Mouse (Mus musculus): Measurements from ENCODE around the gene Pfkfb4. TPM values are rescaled to one million over a fixed set of nuclear protein-coding genes. Genes with fewer than 3 reads are reported as not detected.

The Pfkfb4 gene
- polyA plus RNA-seq (2015; fragmentation: Nextera tagmentation; extraction: Ambion mirVana) = 27.3 and 28.0 TPM in 2 replicates

DNA sequence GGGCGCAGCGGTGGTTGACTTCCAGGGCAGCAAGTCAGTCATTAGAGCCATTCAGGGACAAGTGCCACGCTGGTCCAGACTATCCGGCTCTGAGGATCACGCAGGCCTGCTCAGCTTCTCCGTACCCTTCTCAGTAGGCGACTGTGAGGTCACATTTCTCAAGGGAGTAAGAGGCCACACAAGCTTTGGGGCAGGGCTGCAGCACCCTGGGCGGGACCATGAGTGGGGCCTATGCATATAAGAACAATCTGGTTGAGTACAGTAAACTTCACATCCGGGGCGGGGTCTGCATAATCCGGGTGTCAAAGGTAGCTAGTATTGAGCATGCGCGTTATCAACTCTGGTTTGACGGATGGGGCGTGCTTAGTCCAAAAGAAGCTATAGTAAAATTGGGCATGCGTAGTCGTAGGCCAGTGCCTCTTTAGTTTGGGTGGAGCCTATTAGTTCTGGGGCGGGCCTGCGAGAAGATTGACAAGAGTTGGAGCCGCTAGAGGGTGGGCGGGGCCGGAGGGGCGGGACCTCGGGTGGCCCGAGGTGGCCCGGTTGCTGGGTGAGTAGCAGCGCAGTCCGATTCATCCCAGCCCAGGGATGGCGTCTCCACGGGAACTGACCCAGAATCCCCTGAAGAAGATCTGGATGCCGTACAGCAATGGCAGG lies at the start of gene Pfkfb4:
Gene Pfkfb4 (plus strand): TSS at position 351 of the 657 bp plus-strand sequence.
- H3K9me3 ChIP-seq = no peaks in the 10 kb centered on the region
- peak; percentile 94 for ATAC-seq (replicated peaks)
- no peaks in the 10 kb centered on the region for H3K27me3 ChIP-seq
- WGBS = 1% methylated on average over 31 of the region's 31 CpGs
- peak within 1 kb of the TSS; percentile 84 for H3K27ac ChIP-seq (replicated peaks)
- peak within 1 kb of the TSS; percentile 49 for H3K4me3 ChIP-seq
- peak within 1 kb of the TSS; percentile 52 for H3K9ac ChIP-seq (replicated peaks)
- H3K4me1 ChIP-seq = peaks cover 21% of the 10 kb centered on the region
- H3K36me3 ChIP-seq = no peaks in the 10 kb centered on the region
- peak within 1 kb of the TSS; percentile 65 for H3K4me2 ChIP-seq (replicated peaks)

DNA sequence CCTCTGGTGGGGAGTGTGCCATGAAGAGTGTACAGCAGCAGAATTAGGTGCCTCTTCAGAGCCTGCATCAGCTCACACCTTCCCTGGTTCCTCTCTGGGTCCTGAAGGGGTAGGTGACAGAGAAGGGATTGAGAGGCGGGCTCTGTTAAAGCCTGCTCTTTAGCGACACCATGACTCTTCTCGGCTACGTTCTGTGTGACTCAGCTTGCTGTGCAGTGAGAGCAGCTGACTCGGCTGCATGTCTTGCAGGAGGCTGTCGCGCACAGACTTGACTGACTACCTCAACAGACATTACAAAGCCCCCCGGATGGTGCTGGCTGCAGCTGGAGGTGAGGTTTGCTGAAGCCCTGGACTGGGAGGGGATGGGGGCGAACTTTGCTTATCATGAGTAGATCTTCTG lies 46.5 kb upstream of the Pfkfb4 start:
- H3K36me3 ChIP-seq = peaks cover 92% of the 10 kb centered on the region
- no peak overlapping the region for H3K4me2 ChIP-seq (replicated peaks)
- H3K4me1 ChIP-seq = 0 out of 2 replicates have a peak, but pooled peaks cover 3% of the 10 kb centered on the region
- 86% methylated on average over 9 of the region's 9 CpGs for WGBS
- no peaks in the 10 kb centered on the region for H3K27me3 ChIP-seq
- H3K4me3 ChIP-seq = no peak overlapping the region
- H3K9ac ChIP-seq (replicated peaks) = no peak overlapping the region
- H3K9me3 ChIP-seq = no peaks in the 10 kb centered on the region
- no peak for ATAC-seq (replicated peaks)
- no peak overlapping the region for H3K27ac ChIP-seq (replicated peaks)

DNA sequence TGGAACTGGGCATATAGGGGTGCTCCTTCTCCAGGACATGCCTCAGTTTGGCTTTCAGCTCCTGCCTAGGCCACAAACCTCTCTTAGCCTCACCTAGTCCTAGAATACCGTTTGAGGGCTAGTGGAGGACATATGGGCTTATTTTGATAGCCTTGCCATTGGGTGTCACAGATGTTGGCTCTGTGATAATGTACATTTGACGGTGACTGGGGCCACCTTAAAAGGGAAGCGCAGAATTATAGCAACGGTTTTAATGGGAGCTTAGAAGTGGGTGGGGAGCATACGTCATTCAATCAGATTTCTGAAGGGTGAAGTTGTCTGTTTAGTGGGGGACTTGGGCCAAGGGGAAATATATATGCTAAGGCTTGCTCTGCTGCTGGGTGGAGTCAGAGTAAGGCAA lies 46.0 kb upstream of the Pfkfb4 start:
- H3K27me3 ChIP-seq = no peaks in the 10 kb centered on the region

DNA sequence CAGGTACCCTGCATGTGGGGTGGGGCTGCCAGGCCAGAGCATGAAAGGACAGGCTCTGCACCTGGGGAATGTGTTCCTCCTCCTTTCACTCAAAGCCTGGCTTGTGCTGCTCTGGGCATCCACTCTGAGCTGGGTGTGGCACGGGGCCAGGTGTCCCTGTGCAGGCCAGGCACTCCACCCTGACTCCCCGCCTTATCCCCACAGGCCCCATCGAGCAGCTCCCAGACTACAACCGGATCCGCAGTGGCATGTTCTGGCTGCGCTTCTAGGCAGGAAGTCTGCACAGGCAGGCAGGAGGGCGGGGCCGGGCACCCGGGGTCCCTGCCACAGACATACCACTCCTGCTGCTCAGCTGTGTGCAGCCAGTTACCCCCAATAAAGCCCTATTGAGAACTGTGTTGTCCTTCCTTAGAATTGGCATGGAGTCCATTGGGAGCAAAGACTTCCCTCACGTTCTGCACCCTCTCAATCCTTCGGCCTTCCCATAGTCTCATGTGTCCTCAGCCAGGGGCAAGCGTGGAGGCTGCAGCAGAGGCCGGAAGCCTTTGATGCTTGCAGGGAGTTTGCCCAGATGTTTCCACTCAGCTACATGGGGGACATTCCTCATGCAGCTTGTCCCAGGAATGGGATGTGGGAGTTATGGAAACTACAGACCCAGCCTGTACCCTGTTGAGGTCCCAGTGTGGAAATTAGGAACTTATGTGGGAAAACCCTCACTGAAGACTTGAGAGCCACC lies 42.2 kb upstream of the Pfkfb4 start:
- WGBS = 92% methylated on average over 13 of the region's 13 CpGs
- Histone ChIP-seq H3K27ac (replicated peaks) (no peak overlapping the region), H3K4me2 (replicated peaks) (no peak overlapping the region), H3K36me3 (peaks cover 64% of the 10 kb centered on the region), H3K27me3 (peaks cover 18% of the 10 kb centered on the region), H3K9me3 (no peaks in the 10 kb centered on the region), H3K4me3 (no peak overlapping the region), H3K4me1 (no peaks in the 10 kb centered on the region), H3K9ac (replicated peaks) (no peak overlapping the region)
- no peak; the same call in 1 of the 2 replicates for ATAC-seq (replicated peaks)

More for the DNA sequence above, 46.0 kb upstream of the Pfkfb4 start:
- Histone ChIP-seq H3K4me1 (0 out of 2 replicates have a peak, but pooled peaks cover 3% of the 10 kb centered on the region), H3K4me3 (no peak overlapping the region), H3K9me3 (no peaks in the 10 kb centered on the region), H3K9ac (replicated peaks) (no peak overlapping the region), H3K27ac (replicated peaks) (no peak overlapping the region), H3K36me3 (peaks cover 91% of the 10 kb centered on the region), H3K4me2 (replicated peaks) (no peak overlapping the region)
- WGBS = 90% methylated on average over 5 of the region's 5 CpGs
- ATAC-seq (replicated peaks) = no peak

DNA sequence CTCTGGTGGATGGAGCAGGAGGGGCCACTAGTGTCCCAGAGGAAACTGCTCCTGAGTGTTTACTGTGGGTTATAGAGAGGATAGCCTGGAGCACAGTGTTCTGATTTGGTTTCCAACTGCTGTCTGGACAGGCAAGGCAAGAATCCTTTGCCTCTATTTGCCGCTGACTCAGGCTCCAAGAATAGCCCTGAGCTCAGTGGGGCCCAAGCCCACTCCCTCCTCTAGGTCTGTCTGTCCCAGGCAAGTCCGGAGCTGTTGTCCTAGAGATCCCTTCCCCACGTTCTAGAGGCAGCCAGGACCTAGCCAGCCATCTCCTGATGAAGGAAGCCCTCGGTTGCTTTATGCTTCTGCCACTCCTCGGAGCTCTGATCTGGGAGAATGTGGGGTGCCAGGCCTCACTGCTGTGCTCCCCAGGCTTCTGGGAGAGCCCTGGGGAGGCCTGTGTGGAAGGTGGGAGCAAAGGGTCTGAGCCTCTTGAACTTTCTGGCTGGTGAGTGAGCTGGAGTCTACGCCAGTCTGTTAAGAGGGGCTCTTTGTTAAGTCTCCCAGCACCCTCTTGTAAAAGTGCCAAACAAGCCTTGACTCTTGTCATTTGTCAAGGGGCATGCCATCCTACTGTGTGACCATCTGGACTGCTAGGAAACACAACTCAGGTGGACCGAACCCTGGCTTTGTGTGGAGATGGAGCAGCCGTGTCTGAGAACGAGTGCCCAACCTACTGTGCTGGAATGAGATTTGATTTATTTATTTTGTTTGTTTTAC lies 41.4 kb upstream of the Pfkfb4 start:
- Histone ChIP-seq H3K4me1 (no peaks in the 10 kb centered on the region), H3K27me3 (peaks cover 18% of the 10 kb centered on the region), H3K9ac (replicated peaks) (no peak overlapping the region), H3K9me3 (no peaks in the 10 kb centered on the region), H3K27ac (replicated peaks) (no peak overlapping the region), H3K4me2 (replicated peaks) (no peak overlapping the region), H3K36me3 (peaks cover 56% of the 10 kb centered on the region), H3K4me3 (no peak overlapping the region)
- no peak for ATAC-seq (replicated peaks)
- WGBS = 87% methylated on average over 9 of the region's 9 CpGs

DNA sequence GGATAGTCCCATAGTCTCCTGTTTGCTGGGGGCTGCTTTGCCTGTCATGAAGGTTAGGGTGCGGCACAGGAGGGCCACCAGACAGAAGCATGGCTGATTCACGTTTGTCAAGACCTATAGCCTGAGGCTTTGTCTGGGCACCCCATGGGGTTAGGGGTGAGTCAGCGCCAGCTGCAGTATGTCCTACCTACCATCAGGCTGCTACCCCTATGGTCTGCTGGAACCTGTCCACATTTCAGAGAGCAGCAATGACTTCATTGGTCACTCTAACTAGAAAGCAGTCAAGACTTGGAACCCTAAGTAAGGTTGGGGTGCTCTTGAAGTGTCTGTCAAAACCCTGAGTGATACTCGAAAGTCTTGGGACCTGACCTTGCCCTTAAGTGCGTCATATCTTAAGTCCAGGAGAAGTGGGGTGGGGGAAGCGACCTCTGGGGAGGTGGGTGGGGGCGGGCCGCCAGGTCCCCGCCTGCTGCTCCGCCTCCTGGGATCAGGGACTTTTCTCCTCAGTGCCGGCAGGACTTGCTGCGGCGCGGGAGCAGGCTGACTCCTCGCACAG lies 38.4 kb upstream of the Pfkfb4 start, which contains the start of gene Col7a1:
Gene Col7a1 (plus strand): TSS at position 506 of the 556 bp plus-strand sequence.
- ATAC-seq (replicated peaks) = no peak
- H3K27me3 ChIP-seq = peaks cover 18% of the 10 kb centered on the region
- no peak within 1 kb of the TSS for H3K4me2 ChIP-seq (replicated peaks)
- WGBS = 10% methylated on average over 15 of the region's 15 CpGs
- no peaks in the 10 kb centered on the region for H3K4me1 ChIP-seq
- no peak within 1 kb of the TSS for H3K4me3 ChIP-seq
- no peak within 1 kb of the TSS for H3K27ac ChIP-seq (replicated peaks)
- H3K36me3 ChIP-seq = peaks cover 27% of the 10 kb centered on the region
- no peaks in the 10 kb centered on the region for H3K9me3 ChIP-seq
- no peak within 1 kb of the TSS for H3K9ac ChIP-seq (replicated peaks)

DNA sequence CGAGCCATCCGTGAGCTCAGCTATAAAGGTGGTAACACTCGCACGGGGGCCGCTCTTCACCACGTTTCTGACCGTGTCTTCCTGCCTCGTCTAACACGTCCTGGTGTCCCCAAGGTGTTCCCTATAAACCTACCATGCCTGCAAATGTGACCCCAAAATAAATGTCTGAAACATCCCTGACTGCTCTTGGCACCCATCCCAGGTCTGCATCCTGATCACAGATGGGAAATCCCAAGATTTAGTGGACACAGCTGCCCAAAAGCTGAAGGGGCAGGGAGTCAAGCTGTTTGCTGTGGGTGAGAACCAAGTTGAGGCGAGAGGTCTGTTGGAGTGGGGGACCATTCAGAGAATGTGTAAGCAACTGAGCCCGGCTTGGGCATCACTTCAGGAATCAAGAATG lies 36.3 kb upstream of the Pfkfb4 start:
- 91% methylated on average over 11 of the region's 11 CpGs for WGBS

DNA sequence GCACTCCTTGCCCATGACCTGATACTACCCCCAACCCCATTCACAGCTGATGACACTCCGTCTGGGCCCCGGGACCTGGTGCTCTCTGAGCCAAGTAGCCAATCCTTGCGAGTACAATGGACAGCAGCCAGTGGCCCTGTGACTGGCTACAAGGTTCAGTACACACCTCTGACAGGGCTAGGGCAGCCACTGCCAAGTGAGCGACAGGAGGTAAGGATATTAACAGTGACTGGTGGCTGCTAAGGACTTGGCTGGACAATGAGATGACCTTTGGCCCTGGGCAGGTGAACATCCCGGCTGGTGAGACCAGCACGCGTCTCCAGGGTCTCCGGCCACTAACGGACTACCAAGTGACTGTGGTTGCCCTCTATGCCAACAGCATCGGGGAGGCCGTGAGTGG lies 35.7 kb upstream of the Pfkfb4 start:
- 92% methylated on average over 11 of the region's 11 CpGs for WGBS
- Histone ChIP-seq H3K4me2 (replicated peaks) (no peak overlapping the region), H3K9ac (replicated peaks) (no peak overlapping the region), H3K4me3 (no peak overlapping the region), H3K27ac (replicated peaks) (no peak overlapping the region), H3K4me1 (no peaks in the 10 kb centered on the region), H3K36me3 (peaks cover 3% of the 10 kb centered on the region; the same call in 1 of the 2 replicates), H3K9me3 (no peaks in the 10 kb centered on the region), H3K27me3 (peaks cover 18% of the 10 kb centered on the region)
- ATAC-seq (replicated peaks) = no peak

More for the DNA sequence above, 36.3 kb upstream of the Pfkfb4 start:
- no peak overlapping the region for H3K27ac ChIP-seq (replicated peaks)
- no peak overlapping the region for H3K9ac ChIP-seq (replicated peaks)
- no peak overlapping the region for H3K4me3 ChIP-seq
- H3K4me1 ChIP-seq = no peaks in the 10 kb centered on the region
- ATAC-seq (replicated peaks) = no peak
- no peak overlapping the region for H3K4me2 ChIP-seq (replicated peaks)
- H3K36me3 ChIP-seq = peaks cover 7% of the 10 kb centered on the region
- peaks cover 18% of the 10 kb centered on the region for H3K27me3 ChIP-seq
- H3K9me3 ChIP-seq = no peaks in the 10 kb centered on the region

DNA sequence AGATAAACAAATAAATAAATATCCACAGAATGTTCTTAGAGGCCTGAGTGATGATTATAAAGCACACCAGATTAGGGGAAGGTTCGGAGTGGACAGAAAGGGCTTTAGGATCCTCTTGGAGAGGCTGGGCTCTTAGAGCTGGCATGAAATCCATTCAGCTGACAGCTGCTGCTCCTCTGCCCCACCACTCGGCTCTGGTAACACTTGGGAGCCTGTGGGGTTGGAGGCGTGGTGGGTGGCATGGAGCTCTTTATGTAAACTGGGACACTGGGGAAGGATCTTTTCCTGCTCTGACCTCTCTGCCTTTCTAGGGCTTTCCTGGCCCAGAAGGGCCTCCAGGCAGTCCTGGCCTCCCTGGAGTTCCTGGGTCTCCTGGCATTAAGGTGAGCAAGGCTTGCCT lies 28.0 kb upstream of the Pfkfb4 start:
- H3K4me2 ChIP-seq (replicated peaks) = no peak overlapping the region
- H3K9ac ChIP-seq (replicated peaks) = no peak overlapping the region
- WGBS = 84% methylated on average over 3 of the region's 3 CpGs
- no peak overlapping the region for H3K4me3 ChIP-seq
- H3K27me3 ChIP-seq = no peaks in the 10 kb centered on the region
- no peaks in the 10 kb centered on the region for H3K4me1 ChIP-seq
- H3K36me3 ChIP-seq = no peaks in the 10 kb centered on the region
- no peak overlapping the region for H3K27ac ChIP-seq (replicated peaks)
- H3K9me3 ChIP-seq = no peaks in the 10 kb centered on the region
- ATAC-seq (replicated peaks) = no peak

DNA sequence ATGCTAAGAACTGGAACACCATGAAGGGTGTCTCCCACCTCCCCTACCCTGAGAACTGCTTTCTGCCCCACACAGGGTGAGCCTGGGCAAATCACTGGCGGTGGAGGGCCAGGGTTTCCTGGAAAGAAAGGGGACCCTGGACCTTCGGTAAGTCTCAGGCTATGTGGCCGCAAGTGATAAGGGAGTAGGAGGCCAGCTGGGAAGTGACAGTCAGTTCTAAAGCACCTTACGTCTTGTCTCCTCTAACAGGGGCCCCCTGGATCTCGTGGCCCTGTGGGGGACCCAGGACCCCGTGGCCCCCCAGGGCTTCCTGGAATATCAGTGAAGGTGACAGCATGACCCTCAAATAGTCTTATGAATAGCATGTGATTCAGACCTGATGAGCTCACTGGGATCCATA lies 27.2 kb upstream of the Pfkfb4 start:
- no peaks in the 10 kb centered on the region for H3K36me3 ChIP-seq
- H3K9ac ChIP-seq (replicated peaks) = no peak overlapping the region
- H3K9me3 ChIP-seq = no peaks in the 10 kb centered on the region
- no peaks in the 10 kb centered on the region for H3K27me3 ChIP-seq
- no peak overlapping the region for H3K4me3 ChIP-seq
- H3K4me1 ChIP-seq = no peaks in the 10 kb centered on the region
- WGBS = 80% methylated on average over 6 of the region's 6 CpGs
- H3K4me2 ChIP-seq (replicated peaks) = no peak overlapping the region
- H3K27ac ChIP-seq (replicated peaks) = no peak overlapping the region
- ATAC-seq (replicated peaks) = no peak

DNA sequence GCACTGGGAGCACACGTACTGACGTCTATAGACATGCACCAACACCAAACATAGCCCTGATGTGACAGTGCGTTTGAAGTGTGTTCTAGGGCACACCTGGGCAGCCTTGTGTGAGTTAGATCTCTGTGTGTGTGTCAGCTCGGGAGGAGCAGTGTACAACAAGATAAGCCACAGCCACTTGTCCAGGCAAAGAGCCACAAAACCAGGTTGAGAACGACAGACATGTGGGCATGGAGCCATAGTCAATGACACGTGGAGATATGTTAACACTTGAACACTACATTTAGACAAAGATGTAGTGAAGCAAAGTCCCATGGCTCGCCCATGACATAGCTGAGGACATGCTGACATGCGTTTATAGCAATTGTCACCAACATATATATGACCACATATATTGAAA lies 21.0 kb upstream of the Pfkfb4 start:
- no peaks in the 10 kb centered on the region for H3K4me1 ChIP-seq
- no peaks in the 10 kb centered on the region for H3K27me3 ChIP-seq
- no peak for ATAC-seq (replicated peaks)
- H3K36me3 ChIP-seq = no peaks in the 10 kb centered on the region
- WGBS = 82% methylated on average over 8 of the region's 8 CpGs
- no peak overlapping the region for H3K4me2 ChIP-seq (replicated peaks)
- no peak overlapping the region for H3K4me3 ChIP-seq
- H3K9ac ChIP-seq (replicated peaks) = no peak overlapping the region
- H3K9me3 ChIP-seq = no peaks in the 10 kb centered on the region
- H3K27ac ChIP-seq (replicated peaks) = no peak overlapping the region

DNA sequence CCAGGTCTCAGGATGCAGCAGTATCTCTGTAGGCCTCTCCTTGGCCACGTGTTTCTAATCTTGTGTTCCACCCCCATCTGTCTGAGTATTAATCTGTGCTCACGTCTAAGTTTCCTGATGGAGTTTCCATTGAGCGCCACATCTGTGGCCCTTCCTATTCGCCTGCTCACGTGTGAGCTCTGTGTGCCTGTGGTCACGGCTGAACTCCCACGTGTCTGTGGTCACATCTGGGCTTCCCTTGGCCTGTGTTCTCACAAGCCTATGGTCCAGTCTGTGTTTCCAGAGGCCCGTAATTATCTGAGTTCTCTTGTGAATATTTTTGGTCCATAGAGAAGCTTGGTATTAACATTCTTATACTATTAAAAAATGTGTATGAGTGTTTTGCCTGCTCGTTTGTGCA lies 15.1 kb upstream of the Pfkfb4 start:
- no peak overlapping the region for H3K27ac ChIP-seq (replicated peaks)
- no peaks in the 10 kb centered on the region for H3K27me3 ChIP-seq
- ATAC-seq (replicated peaks) = no peak
- no peak overlapping the region for H3K4me2 ChIP-seq (replicated peaks)
- H3K4me1 ChIP-seq = no peaks in the 10 kb centered on the region
- H3K4me3 ChIP-seq = no peak overlapping the region
- no peak overlapping the region for H3K9ac ChIP-seq (replicated peaks)
- 87% methylated on average over 9 of the region's 9 CpGs for WGBS
- no peaks in the 10 kb centered on the region for H3K9me3 ChIP-seq
- H3K36me3 ChIP-seq = no peaks in the 10 kb centered on the region

Measured in forebrain, embryonic 15.5 days (tissue).